Comparison of ENCODE assay signal across 15 mouse cellular contexts in genomic region chrX:71474296-71474956, GRCm38 (mm10). TPM values are rescaled to one million over a fixed set of nuclear protein-coding genes. Genes with fewer than 3 reads are reported as not detected.
DNase-seq lines count a peak whose midpoint lies in the region; ATAC-seq lines count a peak whose summit lies in the region.
"Had no signal": no experiment of that assay in that cellular context is flagged by ENCODE, and none has a peak within 500 bp of the region (broad histone marks: within the 10 kb centered on the region; RNA-seq: fewer than 3 reads in every experiment).

No protein-coding gene starts in this region.

- no peaks in the 10 kb centered on the region for H3K4me1 ChIP-seq in neural tube, embryonic 13.5 days (replicated peaks)
- H3K4me1 ChIP-seq in neural tube, embryonic 15.5 days, result no peaks in the 10 kb centered on the region
- peaks cover 8% of the 10 kb centered on the region for H3K4me1 ChIP-seq in liver, embryonic 11.5 days (replicated peaks; ENCODE audit: control insufficient read depth, insufficient read depth, low read length)
- H3K4me1 ChIP-seq: embryonic facial prominence, embryonic 12.5 days; forebrain, embryonic 13.5 days; hindbrain, embryonic 15.5 days; midbrain, embryonic 12.5 days had no signal

- no peaks in the 10 kb centered on the region for H3K36me3 ChIP-seq in neural tube, embryonic 13.5 days
- H3K36me3 ChIP-seq in neural tube, embryonic 15.5 days, result no peaks in the 10 kb centered on the region
- no peaks in the 10 kb centered on the region for H3K36me3 ChIP-seq in liver, embryonic 11.5 days (ENCODE audit: control insufficient read depth, insufficient read depth, low read length)
- H3K36me3 ChIP-seq: embryonic facial prominence, embryonic 12.5 days; hindbrain, embryonic 15.5 days; midbrain, embryonic 12.5 days had no signal

- 0 out of 2 replicates have a peak overlapping the region, but pooled peaks have one; percentile 18 for H3K27ac ChIP-seq in neural tube, embryonic 13.5 days (replicated peaks)
- H3K27ac ChIP-seq in neural tube, embryonic 15.5 days (replicated peaks), result no peak overlapping the region
- peak overlapping the region; percentile 75 for H3K27ac ChIP-seq in liver, embryonic 11.5 days (ENCODE audit: low read depth, low read length)
- H3K27ac ChIP-seq: embryonic facial prominence, embryonic 12.5 days; forebrain, embryonic 13.5 days; hindbrain, embryonic 15.5 days; left cerebral cortex, adult 2 months; midbrain, embryonic 12.5 days had no signal

- H3K27me3 ChIP-seq in neural tube, embryonic 13.5 days, result no peaks in the 10 kb centered on the region
- no peaks in the 10 kb centered on the region for H3K27me3 ChIP-seq in neural tube, embryonic 15.5 days (replicated peaks)
- no peaks in the 10 kb centered on the region for H3K27me3 ChIP-seq in liver, embryonic 11.5 days (replicated peaks; ENCODE audit: control insufficient read depth, insufficient read depth, low read length)
- H3K27me3 ChIP-seq: embryonic facial prominence, embryonic 12.5 days; forebrain, embryonic 13.5 days; hindbrain, embryonic 15.5 days; midbrain, embryonic 12.5 days had no signal

- no peak overlapping the region for H3K9ac ChIP-seq in neural tube, embryonic 13.5 days
- H3K9ac ChIP-seq in neural tube, embryonic 15.5 days (replicated peaks), result no peak overlapping the region
- no peak overlapping the region for H3K9ac ChIP-seq in liver, embryonic 11.5 days (ENCODE audit: low read depth, low read length)
- H3K9ac ChIP-seq: embryonic facial prominence, embryonic 12.5 days; forebrain, embryonic 13.5 days; hindbrain, embryonic 15.5 days; midbrain, embryonic 12.5 days had no signal

- H3K4me2 ChIP-seq in neural tube, embryonic 13.5 days, result no peak overlapping the region
- no peak overlapping the region for H3K4me2 ChIP-seq in neural tube, embryonic 15.5 days
- peak overlapping the region; percentile 40 for H3K4me2 ChIP-seq in liver, embryonic 11.5 days
- H3K4me2 ChIP-seq: embryonic facial prominence, embryonic 12.5 days; forebrain, embryonic 13.5 days; hindbrain, embryonic 15.5 days; midbrain, embryonic 12.5 days had no signal

- ATAC-seq in neural tube, embryonic 13.5 days (ENCODE audit: low read depth), result no peak; the same call in 1 of the 2 replicates
- ATAC-seq in neural tube, embryonic 15.5 days (ENCODE audit: low FRiP score), result no peak
- peak; percentile 97 for ATAC-seq in liver, embryonic 11.5 days (replicated peaks; ENCODE audit: low FRiP score)
- ATAC-seq: forebrain, embryonic 13.5 days had no signal

- H3K4me3 ChIP-seq in neural tube, embryonic 13.5 days, result no peak overlapping the region
- no peak overlapping the region for H3K4me3 ChIP-seq in neural tube, embryonic 15.5 days (replicated peaks)
- H3K4me3 ChIP-seq in liver, embryonic 11.5 days (ENCODE audit: low read depth, low read length), result no peak overlapping the region
- H3K4me3 ChIP-seq: embryonic facial prominence, embryonic 12.5 days; forebrain, embryonic 13.5 days; hindbrain, embryonic 15.5 days; left cerebral cortex, adult 2 months; midbrain, embryonic 12.5 days had no signal

- H3K9me3 ChIP-seq in neural tube, embryonic 13.5 days, result no peaks in the 10 kb centered on the region
- no peaks in the 10 kb centered on the region for H3K9me3 ChIP-seq in neural tube, embryonic 15.5 days (replicated peaks)
- no peaks in the 10 kb centered on the region for H3K9me3 ChIP-seq in liver, embryonic 11.5 days (ENCODE audit: control insufficient read depth, low read length)
- H3K9me3 ChIP-seq: embryonic facial prominence, embryonic 12.5 days; forebrain, embryonic 13.5 days; hindbrain, embryonic 15.5 days; midbrain, embryonic 12.5 days had no signal

- 92% methylated on average over 3 of the region's 3 CpGs for WGBS in neural tube, embryonic 13.5 days
- WGBS in neural tube, embryonic 15.5 days, result 86% methylated on average over 3 of the region's 3 CpGs
- WGBS in liver, embryonic 11.5 days, result 63% methylated on average over 3 of the region's 3 CpGs

- peak; percentile 50 for DNase-seq in c-Kit-positive CD71-positive TER-119-negative erythroid progenitor cells, embryonic 14.5 days (ENCODE audit: low read depth)
- no peak for DNase-seq in liver, embryonic 11.5 days (ENCODE audit: low spot score)
- no peak for DNase-seq in cerebellum, postnatal 36 days
- DNase-seq in right cerebral cortex, postnatal 36 days (ENCODE audit: low spot score in 2 of 2), result no peak
- DNase-seq in thymus, postnatal 14 days, result no peak
- DNase-seq: adrenal gland, adult 8-10 months; cerebellum, postnatal 14 days; lung, postnatal 14 days had no signal

RNA-seq across cellular contexts. Expression of gene Cd99l2, which starts 18.2 kb away (rescaled TPM):
- polyA plus RNA-seq in neural tube, embryonic 13.5 days (2015; fragmentation: Nextera tagmentation; extraction: Ambion mirVana), result 67.6 and 76.2 TPM in 2 replicates
- 91.7 and 98.4 TPM in 2 replicates for polyA plus RNA-seq in neural tube, embryonic 15.5 days (2015; fragmentation: Nextera tagmentation; extraction: Ambion mirVana)
- 17.2 and 19.0 TPM in 2 replicates for polyA plus RNA-seq in liver, embryonic 11.5 days (2014; fragmentation: Nextera tagmentation; extraction: Ambion mirVana)
